Mouse (Mus musculus): ENCODE measurements around the gene Ctdspl. TPM values are rescaled to one million over a fixed set of nuclear protein-coding genes. Genes with fewer than 3 reads are reported as not detected.

The Ctdspl gene
- polyA plus RNA-seq, 1 experiment from 2014 or later = 11.0 TPM

- Histone ChIP-seq H3K27me3 (replicated peaks; ENCODE audit: low read depth, poor library complexity, severe bottlenecking) (peaks cover 25% of the 10 kb centered on the region; the same call in 1 of the 2 replicates), H3K27ac (replicated peaks) (peak overlapping the region; percentile 91), H3K36me3 (replicated peaks) (no peaks in the 10 kb centered on the region), H3K9me3 (no peaks in the 10 kb centered on the region), H3K4me3 (peak overlapping the region; percentile 89), H3K4me1 (peaks cover 55% of the 10 kb centered on the region)
- 7% methylated on average over 16 of the region's 16 CpGs for WGBS
- peak; percentile 39 for DNase-seq (ENCODE audit: low spot score)
Observed at GRCm38 (mm10) chr9:118924554-118925085, 1.6 kb upstream of the Ctdspl start.

- Histone ChIP-seq H3K4me1 (peaks cover 63% of the 10 kb centered on the region), H3K9me3 (no peaks in the 10 kb centered on the region), H3K27me3 (replicated peaks; ENCODE audit: low read depth, poor library complexity, severe bottlenecking) (peaks cover 21% of the 10 kb centered on the region; the same call in 1 of the 2 replicates), H3K4me3 (peak overlapping the region; percentile 89), H3K36me3 (replicated peaks) (no peaks in the 10 kb centered on the region; the same call in 1 of the 2 replicates), H3K27ac (replicated peaks) (peak overlapping the region; percentile 91)
- under 1% methylated on average over 53 of the region's 53 CpGs for WGBS
- DNase-seq (ENCODE audit: low spot score) = peak; percentile 99
Observed at GRCm38 (mm10) chr9:118925286-118926110, 755 bp upstream of the Ctdspl start.

GRCm38 (mm10) chr9:118926688-118927321 is 552 bp downstream of the Ctdspl start:
- Histone ChIP-seq H3K9me3 (no peaks in the 10 kb centered on the region), H3K27ac (replicated peaks) (peak overlapping the region; percentile 91), H3K27me3 (replicated peaks; ENCODE audit: low read depth, poor library complexity, severe bottlenecking) (peaks cover 21% of the 10 kb centered on the region; the same call in 1 of the 2 replicates), H3K36me3 (replicated peaks) (no peaks in the 10 kb centered on the region; the same call in 1 of the 2 replicates), H3K4me3 (peak overlapping the region; percentile 89), H3K4me1 (peaks cover 61% of the 10 kb centered on the region)
- WGBS = 3% methylated on average over 68 of the region's 68 CpGs
- DNase-seq (ENCODE audit: low spot score) = peak; percentile 50

DNA sequence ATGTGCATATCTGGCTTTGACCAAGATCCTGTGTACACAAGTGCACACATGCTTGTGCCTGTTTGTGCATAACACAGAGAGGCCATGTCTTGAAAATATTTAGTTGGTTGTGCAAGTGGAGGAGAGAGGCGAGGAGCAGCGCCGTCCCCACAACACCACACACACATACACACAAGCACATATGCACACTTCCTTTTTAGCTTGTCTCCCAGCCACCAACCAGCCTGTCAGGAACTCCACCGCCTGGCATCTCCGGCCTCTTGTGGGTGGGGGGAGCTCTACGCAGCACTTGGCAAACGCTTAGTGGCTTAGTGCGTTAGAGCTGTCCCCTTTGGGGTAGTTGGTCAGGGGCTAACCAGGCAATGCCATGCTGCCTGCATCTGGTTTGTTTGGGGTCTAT is 1.2 kb downstream of the Ctdspl start:
- Histone ChIP-seq H3K36me3 (replicated peaks) (no peaks in the 10 kb centered on the region; the same call in 1 of the 2 replicates), H3K9me3 (no peaks in the 10 kb centered on the region), H3K4me3 (peak overlapping the region; percentile 89), H3K27ac (replicated peaks) (no peak overlapping the region; the same call in 1 of the 2 replicates), H3K27me3 (replicated peaks; ENCODE audit: low read depth, poor library complexity, severe bottlenecking) (peaks cover 18% of the 10 kb centered on the region; the same call in 1 of the 2 replicates), H3K4me1 (peaks cover 58% of the 10 kb centered on the region)
- DNase-seq (ENCODE audit: low spot score) = no peak
- 43% methylated on average over 8 of the region's 8 CpGs for WGBS

DNA sequence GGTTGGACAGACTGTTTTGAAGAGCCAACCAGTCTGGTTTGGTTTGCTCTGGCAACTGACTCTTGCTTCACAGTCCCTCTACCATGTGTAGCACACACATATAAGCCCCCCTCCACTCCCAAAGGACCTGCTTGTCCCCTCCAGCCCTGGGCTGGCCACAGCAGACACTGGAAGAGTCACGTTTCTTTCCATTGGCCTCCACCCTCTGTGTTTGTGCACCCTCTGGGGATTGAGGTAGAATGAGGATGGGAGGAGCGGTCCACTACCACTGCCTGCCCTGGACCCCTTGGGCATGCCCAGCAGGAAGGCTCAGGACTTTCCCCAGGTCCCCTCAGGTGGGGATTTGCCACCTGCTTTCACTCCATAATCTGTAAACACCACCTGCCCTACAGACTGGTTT is 1.8 kb downstream of the Ctdspl start:
- Histone ChIP-seq H3K36me3 (replicated peaks) (no peaks in the 10 kb centered on the region; the same call in 1 of the 2 replicates), H3K27me3 (replicated peaks; ENCODE audit: low read depth, poor library complexity, severe bottlenecking) (peaks cover 16% of the 10 kb centered on the region; the same call in 1 of the 2 replicates), H3K4me1 (peaks cover 58% of the 10 kb centered on the region), H3K27ac (replicated peaks) (0 out of 2 replicates have a peak overlapping the region, but pooled peaks have one; percentile 2), H3K4me3 (peak overlapping the region; percentile 89), H3K9me3 (no peaks in the 10 kb centered on the region)
- DNase-seq (ENCODE audit: low spot score) = no peak
- WGBS = 40% methylated on average over 2 of the region's 2 CpGs

DNA sequence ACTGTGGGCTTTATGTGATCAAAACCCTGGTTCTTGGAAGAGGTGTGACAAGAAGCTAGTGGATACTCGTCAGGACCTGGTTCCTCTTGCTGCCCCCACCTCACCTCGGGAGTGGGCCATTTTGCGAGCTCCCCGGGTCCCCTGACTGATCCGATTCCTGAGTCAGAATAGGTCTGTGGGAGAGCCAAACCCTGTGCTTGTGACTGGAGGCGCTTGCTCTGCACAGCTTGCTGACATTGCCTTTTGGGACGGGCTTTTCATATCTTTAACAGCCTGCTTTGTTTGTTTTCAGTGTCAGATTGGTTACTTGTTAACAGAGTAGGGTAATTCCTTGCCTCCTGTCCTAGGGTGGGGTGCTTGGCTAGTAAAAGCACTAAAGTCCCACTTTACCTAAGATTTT is 2.4 kb downstream of the Ctdspl start:
- Histone ChIP-seq H3K9me3 (no peaks in the 10 kb centered on the region), H3K27ac (replicated peaks) (no peak overlapping the region), H3K36me3 (replicated peaks) (no peaks in the 10 kb centered on the region; the same call in 1 of the 2 replicates), H3K4me3 (no peak overlapping the region; the same call in 1 of the 2 replicates), H3K4me1 (peaks cover 58% of the 10 kb centered on the region), H3K27me3 (replicated peaks; ENCODE audit: low read depth, poor library complexity, severe bottlenecking) (peaks cover 15% of the 10 kb centered on the region; the same call in 1 of the 2 replicates)
- DNase-seq (ENCODE audit: low spot score) = no peak
- WGBS = 55% methylated on average over 7 of the region's 7 CpGs

- no peak overlapping the region for H3K27ac ChIP-seq (replicated peaks)
- H3K4me3 ChIP-seq = no peak overlapping the region
- DNase-seq (ENCODE audit: low spot score) = no peak
- WGBS = 73% methylated on average over 9 of the region's 9 CpGs
- no peaks in the 10 kb centered on the region for H3K9me3 ChIP-seq
- H3K27me3 ChIP-seq (replicated peaks; ENCODE audit: low read depth, poor library complexity, severe bottlenecking) = peaks cover 10% of the 10 kb centered on the region; the same call in 1 of the 2 replicates
- H3K36me3 ChIP-seq (replicated peaks) = no peaks in the 10 kb centered on the region; the same call in 1 of the 2 replicates
- peaks cover 63% of the 10 kb centered on the region for H3K4me1 ChIP-seq
Observed at GRCm38 (mm10) chr9:118930611-118931010, 4.4 kb downstream of the Ctdspl start.

- 93% methylated on average over 9 of the region's 9 CpGs for WGBS
- Histone ChIP-seq H3K4me3 (no peak overlapping the region), H3K4me1 (peaks cover 55% of the 10 kb centered on the region), H3K27ac (replicated peaks) (no peak overlapping the region), H3K36me3 (replicated peaks) (no peaks in the 10 kb centered on the region; the same call in 1 of the 2 replicates), H3K27me3 (replicated peaks; ENCODE audit: low read depth, poor library complexity, severe bottlenecking) (no peaks in the 10 kb centered on the region), H3K9me3 (no peaks in the 10 kb centered on the region)
- no peak for DNase-seq (ENCODE audit: low spot score)
Observed at GRCm38 (mm10) chr9:118933800-118934199, 7.5 kb downstream of the Ctdspl start.

- H3K9me3 ChIP-seq = no peaks in the 10 kb centered on the region
Observed at GRCm38 (mm10) chr9:118934319-118934718, 8.1 kb downstream of the Ctdspl start.

DNA sequence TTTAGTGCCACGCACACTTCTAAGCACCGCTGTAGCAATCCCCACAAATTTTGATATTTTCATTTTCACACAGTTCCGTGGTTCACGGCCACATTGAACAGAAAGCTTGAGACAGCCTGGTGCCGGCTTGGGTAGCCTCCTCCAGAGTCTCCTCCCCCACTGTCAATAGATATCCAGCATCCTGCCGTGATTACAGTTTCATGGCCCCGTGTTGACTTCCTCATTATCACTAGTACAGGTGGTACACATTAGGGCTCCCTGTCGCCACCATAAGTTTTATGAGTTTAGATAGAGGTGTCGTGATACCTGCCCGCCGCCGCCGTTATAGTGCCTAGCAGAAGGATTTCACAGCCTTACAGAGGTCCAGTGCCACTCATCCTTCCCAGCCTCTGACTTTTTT is 8.8 kb downstream of the Ctdspl start:
- DNase-seq (ENCODE audit: low spot score) = no peak
- H3K4me3 ChIP-seq = no peak overlapping the region
- no peaks in the 10 kb centered on the region for H3K27me3 ChIP-seq (replicated peaks; ENCODE audit: low read depth, poor library complexity, severe bottlenecking)
- peaks cover 53% of the 10 kb centered on the region for H3K4me1 ChIP-seq
- H3K9me3 ChIP-seq = no peaks in the 10 kb centered on the region
- H3K36me3 ChIP-seq (replicated peaks) = no peaks in the 10 kb centered on the region; the same call in 1 of the 2 replicates
- no peak overlapping the region for H3K27ac ChIP-seq (replicated peaks)
- WGBS = 80% methylated on average over 13 of the region's 13 CpGs

More at GRCm38 (mm10) chr9:118934319-118934718, 8.1 kb downstream of the Ctdspl start:
- no peak for DNase-seq (ENCODE audit: low spot score)
- Histone ChIP-seq H3K4me1 (peaks cover 54% of the 10 kb centered on the region), H3K36me3 (replicated peaks) (no peaks in the 10 kb centered on the region; the same call in 1 of the 2 replicates), H3K27me3 (replicated peaks; ENCODE audit: low read depth, poor library complexity, severe bottlenecking) (no peaks in the 10 kb centered on the region), H3K4me3 (no peak overlapping the region), H3K27ac (replicated peaks) (no peak overlapping the region)
- 80% methylated on average over 12 of the region's 12 CpGs for WGBS

DNA sequence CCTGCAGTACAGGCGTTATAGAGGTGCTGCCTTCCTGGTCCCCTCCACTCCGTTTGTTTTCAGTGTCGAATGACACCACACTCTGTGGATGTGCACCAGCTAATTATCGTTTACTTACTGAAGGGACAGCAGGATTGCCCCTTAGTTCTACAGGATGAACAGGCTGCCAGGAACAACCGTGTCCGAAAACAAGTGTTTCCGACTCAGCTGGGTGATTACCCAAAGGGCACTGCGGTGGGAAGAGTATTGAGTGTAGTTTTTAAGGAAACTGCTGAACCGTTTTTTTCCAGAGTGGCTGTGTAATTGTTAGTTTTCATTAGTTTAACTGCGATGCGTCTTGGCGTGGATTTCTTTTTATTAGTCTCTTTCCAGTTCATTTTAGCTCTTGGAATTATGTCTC is 9.8 kb downstream of the Ctdspl start:
- 61% methylated on average over 12 of the region's 12 CpGs for WGBS
- H3K36me3 ChIP-seq (replicated peaks) = no peaks in the 10 kb centered on the region
- no peak overlapping the region for H3K27ac ChIP-seq (replicated peaks)
- H3K9me3 ChIP-seq = no peaks in the 10 kb centered on the region
- H3K4me1 ChIP-seq = peaks cover 47% of the 10 kb centered on the region
- H3K4me3 ChIP-seq = no peak overlapping the region
- no peaks in the 10 kb centered on the region for H3K27me3 ChIP-seq (replicated peaks; ENCODE audit: low read depth, poor library complexity, severe bottlenecking)
- no peak for DNase-seq (ENCODE audit: low spot score)

DNA sequence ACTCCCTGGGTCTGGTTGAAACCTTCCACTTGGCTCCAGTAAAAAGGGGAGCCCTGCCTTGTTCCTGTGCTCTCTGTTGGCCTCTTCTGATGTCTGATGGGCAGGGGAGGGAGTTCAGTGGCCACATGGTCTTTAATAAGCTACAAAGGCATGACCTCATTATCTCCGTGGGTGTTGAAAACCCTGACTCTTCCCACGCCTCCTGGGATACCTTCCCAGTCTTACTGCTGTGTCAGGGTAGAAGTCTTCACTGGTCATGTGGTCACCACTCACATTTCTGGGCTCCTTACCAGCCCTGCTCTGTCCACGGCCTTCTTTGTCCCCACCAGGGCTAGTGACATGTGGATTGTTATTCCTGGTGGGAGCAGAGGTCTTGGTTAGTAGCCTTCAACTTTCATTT is 11.3 kb downstream of the Ctdspl start:
- H3K9me3 ChIP-seq = no peaks in the 10 kb centered on the region
- peak overlapping the region; percentile 24; the same call in 1 of the 2 replicates for H3K27ac ChIP-seq (replicated peaks)
- H3K4me1 ChIP-seq = peaks cover 47% of the 10 kb centered on the region
- DNase-seq (ENCODE audit: low spot score) = no peak
- no peaks in the 10 kb centered on the region for H3K27me3 ChIP-seq (replicated peaks; ENCODE audit: low read depth, poor library complexity, severe bottlenecking)
- no peaks in the 10 kb centered on the region for H3K36me3 ChIP-seq (replicated peaks)
- 71% methylated on average over 3 of the region's 3 CpGs for whole genome bisulfite sequencing
- H3K4me3 ChIP-seq = no peak overlapping the region

All from embryonic facial prominence, embryonic 10.5 days (tissue).